Mouse (Mus musculus): ENCODE results near the gene Cacna2d2. TPM values are rescaled to one million over a fixed set of nuclear protein-coding genes. Genes with fewer than 3 reads are reported as not detected.

Cacna2d2 gene
- polyA plus RNA-seq (2012; rRNA removed), result 0.72 and 1.2 TPM in 2 replicates

GRCm38 (mm10) chr9:107399491-107399971, at the start of gene Cacna2d2:
Gene Cacna2d2, plus strand, starts transcription at chr9:107399612.
- Histone ChIP-seq H3K4me3 (replicated peaks; ENCODE audit: extremely low read depth, low read depth, low read length) (peak within 1 kb of the TSS; percentile 9), H3K4me1 (ENCODE audit: control insufficient read depth, insufficient read depth, low read length) (no peaks in the 10 kb centered on the region)
- WGBS, result 1% methylated on average over 44 of the region's 54 CpGs
- TF ChIP-seq CTCF (IDR thresholded peaks at IDR 0.05; ENCODE audit: insufficient read depth, low read length), result no peak
- TF ChIP-seq POLR2A (IDR thresholded peaks at IDR 0.05; ENCODE audit: borderline replicate concordance, extremely low read depth, low read depth, low read length), result no peak
- peak; percentile 12 for DNase-seq

GRCm38 (mm10) chr9:107354826-107355225, 44.6 kb upstream of the Cacna2d2 start:
- 39% methylated on average over 1 of the region's 1 CpGs for WGBS
- H3K4me3 ChIP-seq (replicated peaks; ENCODE audit: extremely low read depth, low read depth, low read length), result no peak overlapping the region
- TF ChIP-seq POLR2A (IDR thresholded peaks at IDR 0.05; ENCODE audit: borderline replicate concordance, extremely low read depth, low read depth, low read length), result no peak
- TF ChIP-seq CTCF (IDR thresholded peaks at IDR 0.05; ENCODE audit: insufficient read depth, low read length), result no peak
- H3K4me1 ChIP-seq (ENCODE audit: control insufficient read depth, insufficient read depth, low read length), result no peaks in the 10 kb centered on the region
- no peak for DNase-seq

- no peaks in the 10 kb centered on the region for H3K4me1 ChIP-seq (ENCODE audit: control insufficient read depth, insufficient read depth, low read length)
- 39% methylated on average over 6 of the region's 7 CpGs for WGBS
- TF ChIP-seq CTCF (IDR thresholded peaks at IDR 0.05; ENCODE audit: insufficient read depth, low read length), result peak; percentile 87
- TF ChIP-seq POLR2A (IDR thresholded peaks at IDR 0.05; ENCODE audit: borderline replicate concordance, extremely low read depth, low read depth, low read length), result no peak
- H3K4me3 ChIP-seq (replicated peaks; ENCODE audit: extremely low read depth, low read depth, low read length), result no peak overlapping the region
- DNase-seq, result peak; percentile 46
Observed at GRCm38 (mm10) chr9:107355870-107356765, 43.3 kb upstream of the Cacna2d2 start.

- H3K4me3 ChIP-seq (replicated peaks; ENCODE audit: extremely low read depth, low read depth, low read length), result no peak overlapping the region
- 21% methylated on average over 5 of the region's 5 CpGs for WGBS
- peak; percentile 78 for DNase-seq
Observed at GRCm38 (mm10) chr9:107357651-107358050, 41.8 kb upstream of the Cacna2d2 start.

GRCm38 (mm10) chr9:107360989-107361388, 38.4 kb upstream of the Cacna2d2 start:
- no peak overlapping the region for H3K4me3 ChIP-seq (replicated peaks; ENCODE audit: extremely low read depth, low read depth, low read length)
- 12% methylated on average over 3 of the region's 3 CpGs for WGBS
- no peak for TF ChIP-seq CTCF (IDR thresholded peaks at IDR 0.05; ENCODE audit: insufficient read depth, low read length)
- TF ChIP-seq POLR2A (IDR thresholded peaks at IDR 0.05; ENCODE audit: borderline replicate concordance, extremely low read depth, low read depth, low read length), result no peak
- no peak for DNase-seq
- no peaks in the 10 kb centered on the region for H3K4me1 ChIP-seq (ENCODE audit: control insufficient read depth, insufficient read depth, low read length)

More at GRCm38 (mm10) chr9:107357651-107358050, 41.8 kb upstream of the Cacna2d2 start:
- TF ChIP-seq CTCF (IDR thresholded peaks at IDR 0.05; ENCODE audit: insufficient read depth, low read length) (peak; percentile 95), POLR2A (IDR thresholded peaks at IDR 0.05; ENCODE audit: borderline replicate concordance, extremely low read depth, low read depth, low read length) (no peak)
- no peaks in the 10 kb centered on the region for H3K4me1 ChIP-seq (ENCODE audit: control insufficient read depth, insufficient read depth, low read length)

GRCm38 (mm10) chr9:107366644-107367043, 32.8 kb upstream of the Cacna2d2 start:
- peak; percentile 26 for DNase-seq
- no peak overlapping the region for H3K4me3 ChIP-seq (replicated peaks; ENCODE audit: extremely low read depth, low read depth, low read length)
- WGBS, result 2% methylated on average over 3 of the region's 3 CpGs
- H3K4me1 ChIP-seq (ENCODE audit: control insufficient read depth, insufficient read depth, low read length), result no peaks in the 10 kb centered on the region
- TF ChIP-seq CTCF (IDR thresholded peaks at IDR 0.05; ENCODE audit: insufficient read depth, low read length) (peak; percentile 68), POLR2A (IDR thresholded peaks at IDR 0.05; ENCODE audit: borderline replicate concordance, extremely low read depth, low read depth, low read length) (no peak)

DNA sequence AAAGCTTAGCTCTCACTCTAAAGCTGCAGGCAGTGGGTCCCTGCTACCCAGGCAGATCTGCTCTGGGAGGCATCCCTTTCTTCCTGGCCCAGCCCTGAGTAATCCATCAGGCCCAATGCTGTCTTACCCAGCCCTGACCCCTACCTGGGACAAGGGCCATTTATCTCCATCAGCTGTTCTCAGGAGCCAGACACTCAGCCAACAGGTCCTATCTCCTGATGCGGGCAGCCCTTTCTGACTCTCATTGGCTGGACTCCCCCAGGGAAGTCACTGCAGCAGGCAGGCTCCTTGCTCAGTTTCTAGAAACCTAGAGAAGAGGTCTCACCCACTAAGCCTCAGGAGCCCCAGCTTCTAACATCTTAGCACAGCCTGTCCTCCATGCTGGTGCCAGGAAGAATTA, 31.1 kb upstream of the Cacna2d2 start:
- 41% methylated on average over 1 of the region's 1 CpGs for WGBS
- DNase-seq, result no peak
- Histone ChIP-seq H3K4me3 (replicated peaks; ENCODE audit: extremely low read depth, low read depth, low read length) (no peak overlapping the region), H3K4me1 (ENCODE audit: control insufficient read depth, insufficient read depth, low read length) (no peaks in the 10 kb centered on the region)
- TF ChIP-seq CTCF (IDR thresholded peaks at IDR 0.05; ENCODE audit: insufficient read depth, low read length) (no peak), POLR2A (IDR thresholded peaks at IDR 0.05; ENCODE audit: borderline replicate concordance, extremely low read depth, low read depth, low read length) (no peak)

GRCm38 (mm10) chr9:107369270-107370105, 29.9 kb upstream of the Cacna2d2 start:
- no peak for DNase-seq
- no peaks in the 10 kb centered on the region for H3K4me1 ChIP-seq (ENCODE audit: control insufficient read depth, insufficient read depth, low read length)
- no peak overlapping the region for H3K4me3 ChIP-seq (replicated peaks; ENCODE audit: extremely low read depth, low read depth, low read length)
- TF ChIP-seq CTCF (IDR thresholded peaks at IDR 0.05; ENCODE audit: insufficient read depth, low read length), result no peak
- no peak for TF ChIP-seq POLR2A (IDR thresholded peaks at IDR 0.05; ENCODE audit: borderline replicate concordance, extremely low read depth, low read depth, low read length)
- WGBS, result 30% methylated on average over 10 of the region's 10 CpGs

DNA sequence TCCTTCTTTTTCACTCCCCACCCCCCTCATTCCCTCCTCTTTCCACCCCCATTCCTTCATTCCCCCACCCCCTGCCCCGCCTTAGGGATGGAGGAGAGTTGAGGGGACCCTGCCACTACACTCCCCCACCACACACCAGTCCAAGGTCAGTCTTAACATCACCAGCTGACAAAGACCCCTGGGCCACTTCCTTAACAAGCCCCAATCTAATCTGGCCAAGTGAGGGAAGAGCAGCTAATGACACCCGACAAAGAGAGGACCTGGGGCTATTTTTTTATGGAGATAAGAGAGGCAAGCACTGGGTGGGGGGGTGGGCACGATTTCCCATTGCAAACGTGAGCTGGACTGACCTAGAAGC, 29.3 kb upstream of the Cacna2d2 start:
- no peaks in the 10 kb centered on the region for H3K4me1 ChIP-seq (ENCODE audit: control insufficient read depth, insufficient read depth, low read length)
- no peak for DNase-seq

More for the DNA sequence above, 29.3 kb upstream of the Cacna2d2 start:
- no peak for TF ChIP-seq POLR2A (IDR thresholded peaks at IDR 0.05; ENCODE audit: borderline replicate concordance, extremely low read depth, low read depth, low read length)
- no peak for TF ChIP-seq CTCF (IDR thresholded peaks at IDR 0.05; ENCODE audit: insufficient read depth, low read length)
- no peak overlapping the region for H3K4me3 ChIP-seq (replicated peaks; ENCODE audit: extremely low read depth, low read depth, low read length)
- WGBS, result 9% methylated on average over 4 of the region's 4 CpGs
